Mouse (Mus musculus): Measurements from ENCODE around the gene Frmd4a. TPM values are rescaled to one million over a fixed set of nuclear protein-coding genes. Genes with fewer than 3 reads are reported as not detected.
A peak's percentile ranks its signal among the peaks of the same experiment; 100 is the strongest.

The Frmd4a gene
- total and polyA plus RNA-seq, 3 experiments = 32.6 to 55.7 (median 43.6) TPM

- no peak overlapping the region for H3K4me3 ChIP-seq (ENCODE audit: low read depth, low read length)
- DNase-seq (ENCODE audit: low spot score) (no peak), ATAC-seq (ENCODE audit: extremely low read depth, insufficient number of reproducible peaks, low FRiP score, poor library complexity, severe bottlenecking) (no peak)
- TF ChIP-seq POLR2AphosphoS5 (IDR thresholded peaks at IDR 0.05; ENCODE audit: insufficient replicate concordance, low read depth, low read length) = no peak
- TF ChIP-seq GATA2 (IDR thresholded peaks at IDR 0.05; ENCODE audit: borderline replicate concordance, low read depth, low read length) = no peak
- no peak for TF ChIP-seq TAL1 (conservative IDR thresholded peaks at IDR 0.05; ENCODE audit: low read depth, low read length)
- no peak for TF ChIP-seq GATA1 (IDR thresholded peaks at IDR 0.05; ENCODE audit: borderline replicate concordance, low read length)
- no peak for TF ChIP-seq CTCF (IDR thresholded peaks at IDR 0.05; ENCODE audit: low read depth, low read length)
- H3K36me3 ChIP-seq (replicated peaks) = peaks cover 95% of the 10 kb centered on the region
- peaks cover 81% of the 10 kb centered on the region for H3K4me1 ChIP-seq (ENCODE audit: insufficient read depth, low read depth, low read length)
- H3K27me3 ChIP-seq (ENCODE audit: insufficient read depth, low read length) = no peaks in the 10 kb centered on the region
- H3K9me3 ChIP-seq (replicated peaks) = no peaks in the 10 kb centered on the region
These were observed 551.5 kb downstream of the Frmd4a start for GRCm38 (mm10) chr2:4568967-4569366.

DNA sequence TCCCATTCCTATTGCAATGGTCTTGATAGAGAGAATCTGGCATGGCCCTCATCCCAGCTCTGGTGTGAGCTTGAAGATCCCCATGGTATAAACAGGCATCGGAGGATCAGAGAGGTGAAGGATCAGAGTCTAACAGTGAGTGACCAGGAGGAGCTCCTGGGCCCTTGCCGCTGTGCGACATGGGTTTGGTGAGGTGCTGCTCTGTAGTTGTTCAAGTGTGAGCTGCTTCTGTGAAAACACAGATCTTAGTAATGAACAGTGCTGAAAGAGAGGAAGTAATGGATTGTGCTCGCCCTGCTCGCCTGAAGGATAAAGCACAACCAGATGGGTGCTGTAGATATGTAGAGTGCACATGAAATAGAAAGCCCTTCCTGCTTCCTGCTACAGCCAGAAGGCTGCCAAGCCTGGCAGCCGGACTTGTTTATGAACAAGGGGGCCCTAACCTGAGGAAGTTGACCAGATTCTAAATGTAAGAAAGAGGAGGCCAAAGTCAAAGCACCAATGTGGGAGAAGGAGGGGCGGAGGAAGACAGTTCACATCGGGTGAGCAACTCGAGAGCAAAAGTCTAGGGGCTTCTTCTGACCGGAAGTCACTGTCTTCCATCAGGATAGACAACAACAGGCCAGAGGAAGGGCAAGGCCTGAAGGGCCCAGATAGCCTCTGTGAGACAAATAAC, 552.8 kb downstream of the Frmd4a start:
- peaks cover 74% of the 10 kb centered on the region for H3K4me1 ChIP-seq (ENCODE audit: insufficient read depth, low read depth, low read length)
- no peaks in the 10 kb centered on the region for H3K9me3 ChIP-seq (replicated peaks)
- peaks cover 96% of the 10 kb centered on the region for H3K36me3 ChIP-seq (replicated peaks)
- H3K4me3 ChIP-seq (ENCODE audit: low read depth, low read length) = peak overlapping the region; percentile 34; the same call in 1 of the 2 replicates
- TF ChIP-seq TAL1 (conservative IDR thresholded peaks at IDR 0.05; ENCODE audit: low read depth, low read length) (peak; percentile 52), GATA2 (IDR thresholded peaks at IDR 0.05; ENCODE audit: borderline replicate concordance, low read depth, low read length) (no peak)
- DNase-seq (ENCODE audit: low spot score) (peak; percentile 63), ATAC-seq (ENCODE audit: extremely low read depth, insufficient number of reproducible peaks, low FRiP score, poor library complexity, severe bottlenecking) (peak; percentile 86)
- no peaks in the 10 kb centered on the region for H3K27me3 ChIP-seq (ENCODE audit: insufficient read depth, low read length)

DNA sequence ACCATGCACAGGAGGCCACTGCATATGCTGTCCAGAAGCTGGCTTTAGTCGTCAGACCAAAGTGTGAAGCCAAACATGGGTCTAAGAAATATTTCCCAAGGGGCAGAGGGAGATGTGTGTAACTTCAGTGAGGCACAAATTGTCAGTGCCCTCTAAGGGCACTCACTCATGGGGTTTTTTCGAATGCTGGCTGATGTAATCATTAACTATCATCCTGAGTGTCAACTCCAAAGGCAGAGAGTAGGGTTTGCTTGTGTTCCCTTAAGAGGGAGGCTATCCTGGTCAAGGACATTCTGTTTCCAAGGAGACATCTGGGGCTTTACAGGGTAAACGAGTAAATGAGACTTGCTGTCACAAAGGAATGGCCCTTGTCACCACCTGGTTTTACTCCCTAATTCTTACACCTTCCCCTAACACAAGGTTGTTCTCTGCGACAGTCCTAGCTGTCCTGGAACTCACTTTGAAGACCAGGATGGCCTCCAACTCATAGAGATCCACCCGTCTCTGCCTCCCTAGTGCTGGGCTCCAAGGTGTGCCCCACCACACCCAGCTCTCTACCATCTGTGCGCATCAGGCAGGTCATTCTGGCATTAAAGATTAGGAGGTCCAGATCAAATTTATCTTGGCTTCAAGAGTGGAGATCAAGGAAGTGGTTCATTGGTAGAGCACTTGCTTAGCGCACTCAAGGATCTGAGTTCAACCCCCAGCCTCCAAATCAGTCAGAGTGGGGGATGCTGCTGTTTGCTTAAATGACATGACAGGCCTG, 555.2 kb downstream of the Frmd4a start:
- H3K36me3 ChIP-seq (replicated peaks) = peaks cover 96% of the 10 kb centered on the region
- no peaks in the 10 kb centered on the region for H3K9me3 ChIP-seq (replicated peaks)
- DNase-seq (ENCODE audit: low spot score) (no peak), ATAC-seq (ENCODE audit: extremely low read depth, insufficient number of reproducible peaks, low FRiP score, poor library complexity, severe bottlenecking) (0 out of 2 replicates have a peak, but pooled peaks have one; percentile 5)
- H3K27me3 ChIP-seq (ENCODE audit: insufficient read depth, low read length) = no peaks in the 10 kb centered on the region
- H3K4me3 ChIP-seq (ENCODE audit: low read depth, low read length) = no peak overlapping the region; the same call in 1 of the 2 replicates
- no peak for TF ChIP-seq CTCF (IDR thresholded peaks at IDR 0.05; ENCODE audit: low read depth, low read length)
- TF ChIP-seq GATA2 (IDR thresholded peaks at IDR 0.05; ENCODE audit: borderline replicate concordance, low read depth, low read length) = no peak
- TF ChIP-seq TAL1 (conservative IDR thresholded peaks at IDR 0.05; ENCODE audit: low read depth, low read length) = no peak; the same call in 1 of the 2 replicates
- no peak for TF ChIP-seq GATA1 (IDR thresholded peaks at IDR 0.05; ENCODE audit: borderline replicate concordance, low read length)
- no peak for TF ChIP-seq POLR2AphosphoS5 (IDR thresholded peaks at IDR 0.05; ENCODE audit: insufficient replicate concordance, low read depth, low read length)
- H3K4me1 ChIP-seq (ENCODE audit: insufficient read depth, low read depth, low read length) = peaks cover 55% of the 10 kb centered on the region

DNA sequence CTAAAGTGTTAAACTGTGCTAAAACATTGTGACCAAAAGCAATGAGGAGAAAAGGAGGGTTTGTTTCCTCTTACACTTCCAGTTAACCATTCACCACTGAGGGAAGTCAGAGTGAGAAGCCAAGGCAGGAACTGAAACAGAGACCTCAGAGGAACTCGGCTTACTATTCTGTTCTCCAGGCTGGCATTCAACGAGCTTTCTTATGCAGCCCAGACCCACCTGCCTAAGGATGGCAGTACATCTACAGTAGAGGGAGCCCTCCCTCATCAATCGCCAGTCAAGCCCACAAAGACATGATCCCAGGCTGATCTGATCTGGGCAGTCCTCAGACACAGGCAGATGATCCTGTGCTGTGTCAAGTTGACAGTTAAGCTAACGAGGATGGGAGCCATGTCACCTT, 555.9 kb downstream of the Frmd4a start:
- H3K36me3 ChIP-seq (replicated peaks) = peaks cover 96% of the 10 kb centered on the region
- ATAC-seq (ENCODE audit: extremely low read depth, insufficient number of reproducible peaks, low FRiP score, poor library complexity, severe bottlenecking) (no peak), DNase-seq (ENCODE audit: low spot score) (no peak)
- TF ChIP-seq CTCF (IDR thresholded peaks at IDR 0.05; ENCODE audit: low read depth, low read length) (no peak), GATA1 (IDR thresholded peaks at IDR 0.05; ENCODE audit: borderline replicate concordance, low read length) (no peak), GATA2 (IDR thresholded peaks at IDR 0.05; ENCODE audit: borderline replicate concordance, low read depth, low read length) (no peak), POLR2AphosphoS5 (IDR thresholded peaks at IDR 0.05; ENCODE audit: insufficient replicate concordance, low read depth, low read length) (no peak), TAL1 (conservative IDR thresholded peaks at IDR 0.05; ENCODE audit: low read depth, low read length) (no peak)
- no peaks in the 10 kb centered on the region for H3K9me3 ChIP-seq (replicated peaks)
- no peaks in the 10 kb centered on the region for H3K27me3 ChIP-seq (ENCODE audit: insufficient read depth, low read length)
- no peak overlapping the region for H3K4me3 ChIP-seq (ENCODE audit: low read depth, low read length)
- peaks cover 53% of the 10 kb centered on the region for H3K4me1 ChIP-seq (ENCODE audit: insufficient read depth, low read depth, low read length)

DNA sequence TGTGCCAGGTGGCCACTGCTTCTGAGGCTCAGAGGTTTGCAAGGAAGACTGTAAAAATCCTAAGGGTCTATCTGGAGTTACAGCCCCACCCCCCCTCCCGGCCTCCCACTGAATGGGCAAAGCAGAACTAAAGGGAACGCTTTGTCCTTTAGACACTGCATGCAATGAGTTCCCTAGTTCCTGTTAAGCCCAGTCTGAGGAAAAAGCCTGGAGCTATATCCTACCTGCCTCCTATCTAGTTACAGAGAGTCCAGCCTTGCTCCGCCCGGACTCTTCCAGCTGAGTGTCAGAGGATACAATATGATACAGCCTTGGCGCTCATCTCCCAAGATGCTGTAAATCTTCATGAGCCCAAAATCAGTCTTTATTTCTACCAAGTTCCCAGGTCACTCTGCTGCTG, 556.7 kb downstream of the Frmd4a start:
- Histone ChIP-seq H3K9me3 (replicated peaks) (no peaks in the 10 kb centered on the region), H3K4me3 (ENCODE audit: low read depth, low read length) (no peak overlapping the region), H3K4me1 (ENCODE audit: insufficient read depth, low read depth, low read length) (peaks cover 46% of the 10 kb centered on the region), H3K27me3 (ENCODE audit: insufficient read depth, low read length) (no peaks in the 10 kb centered on the region), H3K36me3 (replicated peaks) (peaks cover 96% of the 10 kb centered on the region)
- no peak for ATAC-seq (ENCODE audit: extremely low read depth, insufficient number of reproducible peaks, low FRiP score, poor library complexity, severe bottlenecking)
- TF ChIP-seq TAL1 (conservative IDR thresholded peaks at IDR 0.05; ENCODE audit: low read depth, low read length) (no peak), GATA2 (IDR thresholded peaks at IDR 0.05; ENCODE audit: borderline replicate concordance, low read depth, low read length) (no peak), GATA1 (IDR thresholded peaks at IDR 0.05; ENCODE audit: borderline replicate concordance, low read length) (no peak), CTCF (IDR thresholded peaks at IDR 0.05; ENCODE audit: low read depth, low read length) (no peak), POLR2AphosphoS5 (IDR thresholded peaks at IDR 0.05; ENCODE audit: insufficient replicate concordance, low read depth, low read length) (no peak)
- DNase-seq (ENCODE audit: low spot score) = no peak

DNA sequence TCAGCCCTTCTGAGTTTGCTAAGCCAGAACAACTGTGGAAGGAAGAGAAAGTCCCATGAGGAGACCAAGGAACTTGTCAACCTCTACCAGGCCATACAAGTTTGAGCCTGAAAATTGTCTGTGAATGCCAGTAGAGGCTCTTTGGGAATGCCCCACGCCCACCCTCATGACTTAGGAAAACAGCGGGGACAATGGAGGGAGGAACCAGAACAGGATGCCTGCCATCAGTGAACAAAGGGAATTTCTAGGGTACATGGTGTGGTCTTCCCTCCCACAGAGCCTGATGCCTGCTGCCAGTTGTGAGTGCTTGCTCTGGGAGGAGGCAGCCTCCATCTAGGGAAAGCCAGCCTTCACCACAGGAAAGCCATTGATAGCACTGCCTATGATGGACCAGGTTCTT, 557.6 kb downstream of the Frmd4a start:
- Histone ChIP-seq H3K27me3 (ENCODE audit: insufficient read depth, low read length) (no peaks in the 10 kb centered on the region), H3K4me1 (ENCODE audit: insufficient read depth, low read depth, low read length) (peaks cover 36% of the 10 kb centered on the region), H3K36me3 (replicated peaks) (peaks cover 96% of the 10 kb centered on the region), H3K9me3 (replicated peaks) (no peaks in the 10 kb centered on the region), H3K4me3 (ENCODE audit: low read depth, low read length) (no peak overlapping the region)
- ATAC-seq (ENCODE audit: extremely low read depth, insufficient number of reproducible peaks, low FRiP score, poor library complexity, severe bottlenecking) (no peak), DNase-seq (ENCODE audit: low spot score) (no peak)
- TF ChIP-seq GATA2 (IDR thresholded peaks at IDR 0.05; ENCODE audit: borderline replicate concordance, low read depth, low read length) = no peak
- TF ChIP-seq POLR2AphosphoS5 (IDR thresholded peaks at IDR 0.05; ENCODE audit: insufficient replicate concordance, low read depth, low read length) = no peak

Data from G1E (cell line).